Mouse (Mus musculus) spleen, adult 2 months (tissue): ENCODE measurements around the gene Cyp4f17.

Source experiments
- CTCF ChIP-seq: fragments of 200-500 bp; IDR thresholded peaks from 2 replicates; pipeline ENCODE4 v1.5.1; 2011; ENCODE audit warnings: mild to moderate bottlenecking, inconsistent platforms; ENCODE audit not compliant: insufficient read depth, insufficient read length, insufficient replicate concordance; ENCODE audit errors: extremely low read depth
- POLR2A ChIP-seq: fragments of 200-500 bp; IDR thresholded peaks from 2 replicates; pipeline ENCODE4 v1.6.1; 2011; ENCODE audit warnings: low read depth, low read length, inconsistent platforms

- TF ChIP-seq CTCF: peak; percentile 41; the same call in 1 of the 2 replicates
- TF ChIP-seq POLR2A: no peak
Measured at GRCm38 (mm10) chr17:32483200-32483599, 22.6 kb upstream of the Cyp4f17 start.
